Mouse (Mus musculus) granulocyte monocyte progenitor cell, adult 5-6 weeks (primary cell): ENCODE data around the gene Slc35a5. TPM values are rescaled to one million over a fixed set of nuclear protein-coding genes. Genes with fewer than 3 reads are reported as not detected.
A peak's percentile ranks its signal among the peaks of the same experiment; 100 is the strongest.

ENCODE experiments used
- ATAC-seq: replicated peaks from 2 replicates; pipeline ENCODE4 v1.8.0; 2016; ENCODE audit warnings: mild to moderate bottlenecking, moderate TSS enrichment, inconsistent platforms; ENCODE audit not compliant: poor library complexity, severe bottlenecking
- total RNA-seq, 2 experiments: library from RNA; stranded (forward) in 1 of 2; stranded (reverse) in 1 of 2; fragments of 200-712, 200-1000 nt in 1 of 2; fragments of >200 nt in 1 of 2; fragmentation: Nextera tagmentation in 1 of 2; gene quantifications; 2 replicates each; pipeline ENCODE4 v1.2.3; 2014 to 2017

The Slc35a5 gene
- total RNA-seq, 2 experiments from 2014 or later: 15.9 to 20.1 TPM

GRCm38 (mm10) chr16:45120844-45121425 is 37.6 kb downstream of the Slc35a5 start:
- ATAC-seq: no peak

- no peak for ATAC-seq
Measured at GRCm38 (mm10) chr16:45118760-45119159, 39.7 kb downstream of the Slc35a5 start.

GRCm38 (mm10) chr16:45117200-45117599 is 41.3 kb downstream of the Slc35a5 start:
- no peak for ATAC-seq

- ATAC-seq: no peak
Measured at GRCm38 (mm10) chr16:45110498-45110897, 48.0 kb downstream of the Slc35a5 start.

- ATAC-seq: no peak
Measured at GRCm38 (mm10) chr16:45108203-45108878, 50.2 kb downstream of the Slc35a5 start.

GRCm38 (mm10) chr16:45104993-45105392 is 53.5 kb downstream of the Slc35a5 start:
- no peak for ATAC-seq

GRCm38 (mm10) chr16:45100892-45101291 is 57.6 kb downstream of the Slc35a5 start:
- no peak for ATAC-seq

- no peak for ATAC-seq
Measured at GRCm38 (mm10) chr16:45098886-45099210, 59.7 kb downstream of the Slc35a5 start.

GRCm38 (mm10) chr16:45098186-45098885 is 60.2 kb downstream of the Slc35a5 start:
- no peak for ATAC-seq

GRCm38 (mm10) chr16:45097467-45097866 is 61.0 kb downstream of the Slc35a5 start:
- no peak for ATAC-seq

GRCm38 (mm10) chr16:45095561-45096482 is 62.7 kb downstream of the Slc35a5 start:
- ATAC-seq: peak; percentile 86

GRCm38 (mm10) chr16:45095030-45095429 is 63.5 kb downstream of the Slc35a5 start:
- no peak for ATAC-seq

GRCm38 (mm10) chr16:45094136-45094756 is 64.3 kb downstream of the Slc35a5 start:
- no peak for ATAC-seq

GRCm38 (mm10) chr16:45093137-45093731 is 65.3 kb downstream of the Slc35a5 start, which contains the start of gene Ccdc80:
Ccdc80 (plus strand) TSS chr16:45093402.
- peak; percentile 8; the same call in 1 of the 2 replicates for ATAC-seq

- peak; percentile 98 for ATAC-seq
Measured at GRCm38 (mm10) chr16:45090005-45090404, 68.5 kb downstream of the Slc35a5 start.

Other genes starting within 250 kb of the Slc35a5 start
- 3.1 TPM in 1 of 2 replicates, not detected in the other for gene Cd200r3, start 215.0 kb downstream of the Slc35a5 start, total RNA-seq (2014; fragmentation: Nextera tagmentation)
- 1.5 and 1.9 TPM in 2 replicates for gene Cd200r3, start 215.0 kb downstream of the Slc35a5 start, total RNA-seq (2017)
- 0.43 TPM in 1 of 2 replicates, not detected in the other for gene Ccdc80, start 65.3 kb downstream of the Slc35a5 start, total RNA-seq (2014; fragmentation: Nextera tagmentation)
- gene Ccdc80, start 65.3 kb downstream of the Slc35a5 start, total RNA-seq (2017): 0.41 TPM in 1 of 2 replicates, not detected in the other
- gene Atg3, start 79 bp upstream of the Slc35a5 start, total RNA-seq (2014; fragmentation: Nextera tagmentation): 52.2 and 60.2 TPM in 2 replicates
- 57.3 and 66.7 TPM in 2 replicates for gene Atg3, start 79 bp upstream of the Slc35a5 start, total RNA-seq (2017)
- 6.1 and 12.1 TPM in 2 replicates for gene Btla, start 65.6 kb upstream of the Slc35a5 start, total RNA-seq (2014; fragmentation: Nextera tagmentation)
- gene Btla, start 65.6 kb upstream of the Slc35a5 start, total RNA-seq (2017): 4.4 and 5.6 TPM in 2 replicates